Mouse (Mus musculus): ENCODE data around the gene Smyd4. TPM values are rescaled to one million over a fixed set of nuclear protein-coding genes. Genes with fewer than 3 reads are reported as not detected.

Smyd4 gene
- total and polyA plus RNA-seq, 3 experiments, result 9.6 to 12.8 TPM; not detected in 1

- Histone ChIP-seq H3K27me3 (ENCODE audit: control insufficient read depth in 1 of 2, insufficient read depth in 2 of 2, low read length in 2 of 2) (no peaks in the 10 kb centered on the region), H3K9me3 (replicated peaks; ENCODE audit: insufficient read depth, low read length) (no peaks in the 10 kb centered on the region), H3K4me1 (ENCODE audit: control insufficient read depth in 1 of 2, insufficient read depth in 2 of 2, low read length in 2 of 2) (peaks cover 5 to 6% of the 10 kb centered on the region in 2 experiments; a peak in 2 of 4 replicates), H3K9ac (ENCODE audit: control insufficient read depth, low read depth, low read length, poor library complexity, severe bottlenecking) (no peak overlapping the region), H3K36me3 (ENCODE audit: control insufficient read depth in 1 of 2, insufficient read depth in 2 of 2, low read length in 2 of 2) (peaks cover 7 to 32% of the 10 kb centered on the region in 2 experiments), H3K4me3 (ENCODE audit: control insufficient read depth in 1 of 2, insufficient read depth in 1 of 2, low read depth in 2 of 2, low read length in 2 of 2) (no peak overlapping the region), H3K79me2 (ENCODE audit: control insufficient read depth, insufficient read depth, low read length, poor library complexity) (no peaks in the 10 kb centered on the region), H3K27ac (ENCODE audit: control insufficient read depth, low read depth, low read length) (no peak overlapping the region)
- no peak for DNase-seq (ENCODE audit: low read depth, low spot score)
- peak; percentile 52 to 66; a peak in 3 of 4 replicates for TF ChIP-seq EP300 (IDR thresholded peaks at IDR 0.05; ENCODE audit: low read depth in 1 of 2, low read length in 2 of 2)
- peak; percentile 37; the same call in 1 of the 2 replicates for TF ChIP-seq RCOR1 (IDR thresholded peaks at IDR 0.05; ENCODE audit: low read depth, low read length)
- TF ChIP-seq GATA1 (IDR thresholded peaks at IDR 0.05; ENCODE audit: low read depth, low read length), result peak; percentile 56
- TF ChIP-seq TCF12 (IDR thresholded peaks at IDR 0.05; ENCODE audit: low read depth, low read length), result peak; percentile 80; the same call in 1 of the 2 replicates
- TF ChIP-seq USF2 (IDR thresholded peaks at IDR 0.05; ENCODE audit: borderline replicate concordance in 1 of 2, insufficient read depth in 1 of 2, low read depth in 1 of 2, low read length in 2 of 2), result no peak
- TF ChIP-seq MEF2A (IDR thresholded peaks at IDR 0.05; ENCODE audit: extremely low read depth, insufficient replicate concordance, low read depth, low read length, poor library complexity, severe bottlenecking), result no peak
- TF ChIP-seq POLR2AphosphoS2 (IDR thresholded peaks at IDR 0.05; ENCODE audit: low read length), result no peak
- TF ChIP-seq MYC (IDR thresholded peaks at IDR 0.05; ENCODE audit: low read depth, low read length), result no peak
- TF ChIP-seq MXI1 (IDR thresholded peaks at IDR 0.05; ENCODE audit: low read depth, low read length), result peak; percentile 42; the same call in 1 of the 2 replicates
- no peak for TF ChIP-seq SMC3 (IDR thresholded peaks at IDR 0.05; ENCODE audit: low read depth, low read length)
- peak; percentile 29; the same call in 1 of the 2 replicates for TF ChIP-seq SIN3A (IDR thresholded peaks at IDR 0.05; ENCODE audit: low read length)
- no peak for TF ChIP-seq ZC3H11A (IDR thresholded peaks at IDR 0.05; ENCODE audit: low read depth, low read length)
Observed at GRCm38 (mm10) chr11:75304797-75305196, 43.4 kb upstream of the Smyd4 start.

DNA sequence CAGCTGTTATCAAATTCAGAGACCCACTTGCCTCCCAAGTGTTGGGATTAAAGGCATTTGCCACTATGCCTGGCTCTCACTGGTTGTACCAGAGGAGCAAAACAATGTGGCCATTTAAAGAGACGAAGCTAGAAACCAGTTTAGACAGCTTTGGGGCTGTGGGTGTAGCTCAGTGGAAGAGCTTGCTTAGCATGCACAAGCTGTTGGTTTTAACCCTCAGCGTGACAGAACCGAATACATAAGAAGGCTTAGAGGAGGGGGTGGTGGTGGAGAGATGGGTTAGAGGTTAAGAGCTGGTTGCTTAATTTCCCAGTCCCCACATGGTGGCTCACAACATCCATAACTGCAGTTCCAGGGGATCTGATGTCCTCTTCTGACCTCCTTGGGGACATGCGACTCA lies 39.6 kb upstream of the Smyd4 start:
- no peaks in the 10 kb centered on the region for H3K79me2 ChIP-seq (ENCODE audit: control insufficient read depth, insufficient read depth, low read length, poor library complexity)
- H3K4me1 ChIP-seq (ENCODE audit: control insufficient read depth in 1 of 2, insufficient read depth in 2 of 2, low read length in 2 of 2), result peaks cover 12 to 13% of the 10 kb centered on the region in 2 experiments
- no peaks in the 10 kb centered on the region for H3K9me3 ChIP-seq (replicated peaks; ENCODE audit: insufficient read depth, low read length)
- no peak for TF ChIP-seq EP300 (IDR thresholded peaks at IDR 0.05; ENCODE audit: low read depth in 1 of 2, low read length in 2 of 2)
- TF ChIP-seq UBTF (IDR thresholded peaks at IDR 0.05; ENCODE audit: borderline replicate concordance, insufficient read depth, low read depth, low read length), result no peak
- TF ChIP-seq MEF2A (IDR thresholded peaks at IDR 0.05; ENCODE audit: extremely low read depth, insufficient replicate concordance, low read depth, low read length, poor library complexity, severe bottlenecking), result no peak
- TF ChIP-seq CTCF (IDR thresholded peaks at IDR 0.05 in 2 of 3, conservative IDR thresholded peaks at IDR 0.05 in 1 of 3; ENCODE audit: control insufficient read depth in 1 of 3, insufficient read depth in 1 of 3, low read depth in 2 of 3, low read length in 3 of 3, poor library complexity in 1 of 3, severe bottlenecking in 1 of 3), result no peak
- no peak for TF ChIP-seq MYB (IDR thresholded peaks at IDR 0.05; ENCODE audit: low read depth, low read length)
- TF ChIP-seq GABPA (IDR thresholded peaks at IDR 0.05; ENCODE audit: low read depth, low read length), result no peak
- TF ChIP-seq JUND (IDR thresholded peaks at IDR 0.05; ENCODE audit: low read depth, low read length), result no peak
- no peak for TF ChIP-seq E2F4 (IDR thresholded peaks at IDR 0.05; ENCODE audit: borderline replicate concordance, low read depth, low read length)
- no peak for TF ChIP-seq ELF1 (IDR thresholded peaks at IDR 0.05; ENCODE audit: low read depth, low read length)
- TF ChIP-seq BHLHE40 (IDR thresholded peaks at IDR 0.05; ENCODE audit: borderline replicate concordance, low read depth, low read length), result no peak
- no peak for TF ChIP-seq NRF1 (IDR thresholded peaks at IDR 0.05; ENCODE audit: insufficient read depth, low read depth, low read length, poor library complexity, severe bottlenecking)
- TF ChIP-seq POLR2AphosphoS5 (IDR thresholded peaks at IDR 0.05; ENCODE audit: borderline replicate concordance, low read depth, low read length), result no peak
- no peak for TF ChIP-seq ZNF384 (IDR thresholded peaks at IDR 0.05; ENCODE audit: low read depth, low read length)
- TF ChIP-seq SIN3A (IDR thresholded peaks at IDR 0.05; ENCODE audit: low read length), result no peak
- no peak for TF ChIP-seq MXI1 (IDR thresholded peaks at IDR 0.05; ENCODE audit: low read depth, low read length)
- no peak for TF ChIP-seq RAD21 (IDR thresholded peaks at IDR 0.05; ENCODE audit: low read depth, low read length)
- H3K4me3 ChIP-seq (ENCODE audit: control insufficient read depth in 1 of 2, insufficient read depth in 1 of 2, low read depth in 2 of 2, low read length in 2 of 2), result no peak overlapping the region
- H3K27ac ChIP-seq (ENCODE audit: control insufficient read depth, low read depth, low read length), result no peak overlapping the region
- no peak for DNase-seq (ENCODE audit: low read depth, low spot score)
- no peaks in the 10 kb centered on the region for H3K27me3 ChIP-seq (ENCODE audit: control insufficient read depth in 1 of 2, insufficient read depth in 2 of 2, low read length in 2 of 2)
- peaks cover 12 to 41% of the 10 kb centered on the region in 2 experiments for H3K36me3 ChIP-seq (ENCODE audit: control insufficient read depth in 1 of 2, insufficient read depth in 2 of 2, low read length in 2 of 2)
- H3K9ac ChIP-seq (ENCODE audit: control insufficient read depth, low read depth, low read length, poor library complexity, severe bottlenecking), result no peak overlapping the region
